Mouse (Mus musculus) heart, adult 2 months (tissue): ENCODE results near the gene Abca7. TPM values are rescaled to one million over a fixed set of nuclear protein-coding genes. Genes with fewer than 3 reads are reported as not detected.
"Not testable (repeated sequence)": the region's sequence is repeated elsewhere in the genome, so short reads cannot be mapped to it uniquely, and the experiment has no call there.

Source experiments
- DNase-seq, 2 experiments: peaks; one replicate each; pipeline ENCODE4 v3.0.0; 2021
- H3K27ac ChIP-seq: fragments of 200-600 bp; 2 replicates; pipeline ENCODE4 v1.8.1; 2022
- H3K27me3 ChIP-seq: fragments of 200-500 bp; 2 replicates; pipeline ENCODE4 v1.6.1; 2012; ENCODE audit warnings: mild to moderate bottlenecking, low read length, inconsistent platforms, mixed read lengths; ENCODE audit not compliant: control insufficient read depth, insufficient read depth
- H3K36me3 ChIP-seq: fragments of 200-500 bp; 2 replicates; pipeline ENCODE4 v1.6.1; 2012; ENCODE audit warnings: low read length, inconsistent platforms; ENCODE audit not compliant: control insufficient read depth, insufficient read depth
- H3K4me1 ChIP-seq: fragments of 200-500 bp; 2 replicates; pipeline ENCODE4 v1.6.1; 2011; ENCODE audit warnings: low read length; ENCODE audit not compliant: control insufficient read depth, insufficient read depth
- H3K4me3 ChIP-seq: fragments of 200-600 bp; 2 replicates; pipeline ENCODE4 v1.8.1; 2022
- H3K79me2 ChIP-seq: fragments of 200-500 bp; replicated peaks from 2 replicates; pipeline ENCODE4 v1.6.1; 2012; ENCODE audit warnings: mild to moderate bottlenecking, inconsistent platforms, low read length, moderate library complexity, mixed read lengths; ENCODE audit not compliant: control insufficient read depth, insufficient read depth
- H3K9ac ChIP-seq: fragments of 200-500 bp; 2 replicates; pipeline ENCODE4 v1.6.1; 2012; ENCODE audit warnings: low read depth, mild to moderate bottlenecking, control low read depth, inconsistent platforms, low read length, mixed read lengths
- CTCF ChIP-seq: fragments of 200-600 bp; IDR thresholded peaks from 2 replicates; pipeline ENCODE4 v1.8.1; 2022; ENCODE audit warnings: antibody characterized with exemption, mild to moderate bottlenecking, moderate library complexity
- EP300 ChIP-seq: fragments of 200-500 bp; IDR thresholded peaks from 2 replicates; pipeline ENCODE4 v1.6.1; 2011; ENCODE audit warnings: low read depth, low read length, control low read depth; ENCODE audit not compliant: insufficient read depth
- POLR2A ChIP-seq: fragments of 200-500 bp; IDR thresholded peaks from 2 replicates; pipeline ENCODE4 v1.6.1; 2011; ENCODE audit warnings: mild to moderate bottlenecking, low read depth, low read length, control low read depth; ENCODE audit not compliant: insufficient read depth
- WGBS: fragments of 180-500 bp; shearing (Covaris S2); methylation state at CpG from one replicate; pipeline ENCODE4 v1.1.7; 2018; 5-methylcytosine and 5-hydroxymethylcytosine counted together
- intact Hi-C: fragments of 180-260 bp; cut with DNase I; formaldehyde crosslinking; loops from one replicate; pipeline ENCODE4 v1.15.1; 2025
- polyA plus RNA-seq: library from polyadenylated mRNA; depleted of rRNA; stranded (reverse); fragments of >200 nt; gene quantifications from 2 replicates; pipeline ENCODE4 v1.2.3, GENCODE M21; 2012
- total RNA-seq, 2 experiments: library from RNA; stranded (reverse); gene quantifications; 2 replicates each; pipeline ENCODE4 v1.2.3; 2021

Abca7 gene
- total and polyA plus RNA-seq, 3 experiments: 6.6 to 9.2 (median 8.0) TPM

DNA sequence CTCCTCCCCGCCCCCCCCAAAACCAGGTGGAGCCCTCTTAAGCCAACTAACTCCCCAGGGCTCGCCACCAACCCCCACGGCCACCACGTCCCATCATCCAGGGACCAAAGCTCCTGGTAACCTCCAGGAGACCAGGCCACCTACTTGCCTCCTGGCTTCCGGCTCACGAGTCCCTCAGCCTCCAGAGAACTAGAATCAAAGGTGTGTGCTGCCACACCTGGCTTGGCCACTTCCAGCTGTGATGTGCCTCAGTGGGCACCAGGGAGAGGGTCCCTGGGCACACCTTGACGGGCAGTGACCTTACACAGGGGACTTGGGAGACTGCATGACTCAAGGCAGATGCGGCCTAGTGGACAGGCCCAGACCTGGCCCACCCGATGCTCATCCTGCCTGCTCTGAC, 40.6 kb upstream of the Abca7 start:
- Histone ChIP-seq H3K27me3 (no peaks in the 10 kb centered on the region), H3K9ac (no peak overlapping the region), H3K36me3 (no peaks in the 10 kb centered on the region), H3K4me1 (peaks cover 3% of the 10 kb centered on the region; the same call in 1 of the 2 replicates), H3K27ac (no peak overlapping the region), H3K79me2 (no peaks in the 10 kb centered on the region), H3K4me3 (no peak overlapping the region)
- intact Hi-C loops: no loop called here
- TF ChIP-seq CTCF (no peak), EP300 (no peak), POLR2A (no peak)
- no peak for DNase-seq
- 80% methylated on average over 9 of the region's 9 CpGs for WGBS

DNA sequence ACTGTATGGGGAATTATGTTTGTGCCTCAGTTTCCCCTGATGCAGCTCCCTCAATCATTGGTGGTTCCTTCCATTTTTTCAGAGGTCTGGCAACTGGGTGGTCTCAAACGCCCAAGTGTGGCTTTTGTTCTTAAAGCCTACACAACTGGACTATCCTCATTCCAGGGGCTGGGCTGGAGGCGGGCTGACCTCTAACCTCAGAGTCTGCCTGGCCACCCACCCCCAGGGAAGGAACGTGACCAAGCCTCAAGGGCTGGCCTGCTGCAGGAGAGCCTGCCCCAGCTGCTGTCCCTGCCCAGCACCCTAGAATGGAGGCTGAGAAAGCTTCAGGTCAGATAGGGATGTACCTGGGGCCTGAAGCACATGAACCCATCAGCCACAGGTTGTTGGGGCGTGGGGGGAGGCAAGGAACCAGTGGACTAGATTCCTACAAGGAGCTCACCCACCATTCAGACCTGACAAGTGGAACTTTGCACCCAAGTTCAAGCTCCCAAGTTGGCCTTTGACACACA, 39.6 kb upstream of the Abca7 start:
- H3K4me1 ChIP-seq: peaks cover 5% of the 10 kb centered on the region; the same call in 1 of the 2 replicates
- WGBS: 61% methylated on average over 4 of the region's 4 CpGs
- intact Hi-C loops: loop anchor here (1.0 kb wide), 1 partner anchor 121 kb away; no protein-coding TSS in a partner anchor
- H3K9ac ChIP-seq: no peak overlapping the region
- no peaks in the 10 kb centered on the region for H3K27me3 ChIP-seq
- no peak for TF ChIP-seq POLR2A
- no peak overlapping the region for H3K4me3 ChIP-seq
- H3K79me2 ChIP-seq: no peaks in the 10 kb centered on the region
- H3K36me3 ChIP-seq: no peaks in the 10 kb centered on the region
- no peak for DNase-seq
- no peak overlapping the region for H3K27ac ChIP-seq

- H3K27ac ChIP-seq: no peak overlapping the region
Measured at GRCm38 (mm10) chr10:79958140-79958816, 38.0 kb upstream of the Abca7 start.

DNA sequence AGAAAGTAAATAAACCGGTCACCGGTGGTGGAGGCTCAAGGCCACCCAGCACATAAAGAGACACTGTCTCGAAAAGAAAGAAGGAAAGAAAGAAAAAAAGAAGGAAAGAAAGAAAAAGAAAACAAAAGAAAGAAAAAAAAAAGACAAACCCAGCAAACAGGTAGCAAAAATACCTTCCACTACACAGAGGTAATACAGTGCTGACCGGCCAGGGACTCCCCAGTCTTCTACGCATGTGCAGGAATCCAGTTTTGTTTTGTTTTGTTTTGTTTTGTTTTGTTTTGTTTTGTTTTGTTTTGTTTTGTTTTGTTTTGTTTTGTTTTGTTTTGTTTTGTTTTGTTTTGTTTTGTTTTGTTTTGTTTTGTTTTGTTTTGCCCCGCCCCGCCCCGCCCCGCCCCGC, 36.9 kb upstream of the Abca7 start:
- H3K4me1 ChIP-seq, H3K79me2 ChIP-seq, H3K9ac ChIP-seq, H3K36me3 ChIP-seq, H3K27me3 ChIP-seq: not testable (repeated sequence)
- Histone ChIP-seq H3K27ac (peak overlapping the region; percentile 78), H3K4me3 (peak overlapping the region; percentile 27; the same call in 1 of the 2 replicates)
- intact Hi-C loops: loop anchor here (2.0 kb wide), 1 partner anchor 67 kb away; no protein-coding TSS in a partner anchor
- DNase-seq: peak in 1 of 2 experiments; percentile 46
- 28% methylated on average over 10 of the region's 10 CpGs for WGBS

More at GRCm38 (mm10) chr10:79958140-79958816, 38.0 kb upstream of the Abca7 start:
- H3K79me2 ChIP-seq: no peaks in the 10 kb centered on the region
- H3K36me3 ChIP-seq: no peaks in the 10 kb centered on the region
- no peaks in the 10 kb centered on the region for H3K27me3 ChIP-seq
- intact Hi-C loops: loop anchor here (1.0 to 2.0 kb wide), 2 partner anchors 33 to 65 kb away; no protein-coding TSS in a partner anchor
- no peak overlapping the region for H3K4me3 ChIP-seq
- H3K9ac ChIP-seq: no peak overlapping the region
- peaks cover 5% of the 10 kb centered on the region; the same call in 1 of the 2 replicates for H3K4me1 ChIP-seq
- 19% methylated on average over 21 of the region's 21 CpGs for WGBS
- peak; percentile 97 for TF ChIP-seq CTCF
- TF ChIP-seq EP300: peak; percentile 92
- no peak for TF ChIP-seq POLR2A
- DNase-seq: peak; percentile 85 to 88

- intact Hi-C loops: loop anchor here (1.0 to 2.0 kb wide), 3 partner anchors 23 to 181 kb away; partner anchors contain the start of gene Cbarp
- under 1% methylated on average over 61 of the region's 61 CpGs for WGBS
- DNase-seq: peak; percentile 98 to 99
Measured at GRCm38 (mm10) chr10:79959847-79960601, 36.3 kb upstream of the Abca7 start, which contains the start of gene Wdr18. Gene Wdr18 (plus strand): TSS chr10:79960152.

More at GRCm38 (mm10) chr10:79959847-79960601, 36.3 kb upstream of the Abca7 start, which contains the start of gene Wdr18:
- peak within 1 kb of the TSS; percentile 95 for H3K4me3 ChIP-seq
- H3K27me3 ChIP-seq: no peaks in the 10 kb centered on the region
- TF ChIP-seq EP300 (peak; percentile 74; the same call in 1 of the 2 replicates), CTCF (peak; percentile 91), POLR2A (peak; percentile 70)
- H3K27ac ChIP-seq: peak within 1 kb of the TSS; percentile 78
- H3K79me2 ChIP-seq: no peaks in the 10 kb centered on the region
- no peaks in the 10 kb centered on the region for H3K36me3 ChIP-seq
- peak within 1 kb of the TSS; percentile 72 for H3K9ac ChIP-seq
- peaks cover 5% of the 10 kb centered on the region; the same call in 1 of the 2 replicates for H3K4me1 ChIP-seq
